Mouse (Mus musculus): ENCODE results near the gene Hist2h3c2. TPM values are rescaled to one million over a fixed set of nuclear protein-coding genes. Genes with fewer than 3 reads are reported as not detected.

Hist2h3c2 gene
- polyA plus RNA-seq, 1 experiment = 18.0 TPM

- TF ChIP-seq POLR2A (IDR thresholded peaks at IDR 0.05; ENCODE audit: control insufficient read depth, low read depth, low read length) = no peak
- TF ChIP-seq CTCF (IDR thresholded peaks at IDR 0.05; ENCODE audit: control insufficient read depth, insufficient read depth, insufficient replicate concordance, low read depth, low read length) = no peak
- Histone ChIP-seq H3K27ac (ENCODE audit: control insufficient read depth, insufficient read depth, low read depth, low read length) (peak overlapping the region; percentile 40; the same call in 1 of the 2 replicates), H3K27me3 (ENCODE audit: control insufficient read depth, insufficient read depth, low read length) (no peaks in the 10 kb centered on the region), H3K4me1 (ENCODE audit: control insufficient read depth, insufficient read depth, low read length) (no peaks in the 10 kb centered on the region), H3K36me3 (ENCODE audit: control insufficient read depth, insufficient read depth, low read length) (no peaks in the 10 kb centered on the region), H3K4me3 (ENCODE audit: control insufficient read depth, low read depth, low read length) (no peak overlapping the region)
These were observed 7.8 kb downstream of the Hist2h3c2 start for GRCm38 (mm10) chr3:96230910-96231757.

- no peaks in the 10 kb centered on the region for H3K27me3 ChIP-seq (ENCODE audit: control insufficient read depth, insufficient read depth, low read length)
- H3K27ac ChIP-seq (ENCODE audit: control insufficient read depth, insufficient read depth, low read depth, low read length) = no peak overlapping the region
- H3K4me1 ChIP-seq (ENCODE audit: control insufficient read depth, insufficient read depth, low read length) = no peaks in the 10 kb centered on the region
- no peak for TF ChIP-seq POLR2A (IDR thresholded peaks at IDR 0.05; ENCODE audit: control insufficient read depth, low read depth, low read length)
- no peak for TF ChIP-seq CTCF (IDR thresholded peaks at IDR 0.05; ENCODE audit: control insufficient read depth, insufficient read depth, insufficient replicate concordance, low read depth, low read length)
- H3K4me3 ChIP-seq (ENCODE audit: control insufficient read depth, low read depth, low read length) = no peak overlapping the region
- no peaks in the 10 kb centered on the region for H3K36me3 ChIP-seq (ENCODE audit: control insufficient read depth, insufficient read depth, low read length)
These were observed 8.5 kb downstream of the Hist2h3c2 start for GRCm38 (mm10) chr3:96230404-96230803.

- no peak for TF ChIP-seq CTCF (IDR thresholded peaks at IDR 0.05; ENCODE audit: control insufficient read depth, insufficient read depth, insufficient replicate concordance, low read depth, low read length)
- TF ChIP-seq POLR2A (IDR thresholded peaks at IDR 0.05; ENCODE audit: control insufficient read depth, low read depth, low read length) = no peak
- no peak overlapping the region for H3K4me3 ChIP-seq (ENCODE audit: control insufficient read depth, low read depth, low read length)
- no peaks in the 10 kb centered on the region for H3K4me1 ChIP-seq (ENCODE audit: control insufficient read depth, insufficient read depth, low read length)
- H3K27me3 ChIP-seq (ENCODE audit: control insufficient read depth, insufficient read depth, low read length) = no peaks in the 10 kb centered on the region
- no peaks in the 10 kb centered on the region for H3K36me3 ChIP-seq (ENCODE audit: control insufficient read depth, insufficient read depth, low read length)
- no peak overlapping the region for H3K27ac ChIP-seq (ENCODE audit: control insufficient read depth, insufficient read depth, low read depth, low read length)
These were observed 10.1 kb downstream of the Hist2h3c2 start for GRCm38 (mm10) chr3:96228828-96229227.

GRCm38 (mm10) chr3:96226695-96227648 is 12.0 kb downstream of the Hist2h3c2 start:
- no peak overlapping the region for H3K4me3 ChIP-seq (ENCODE audit: control insufficient read depth, low read depth, low read length)
- TF ChIP-seq CTCF (IDR thresholded peaks at IDR 0.05; ENCODE audit: control insufficient read depth, insufficient read depth, insufficient replicate concordance, low read depth, low read length) (no peak), POLR2A (IDR thresholded peaks at IDR 0.05; ENCODE audit: control insufficient read depth, low read depth, low read length) (no peak)
- no peaks in the 10 kb centered on the region for H3K27me3 ChIP-seq (ENCODE audit: control insufficient read depth, insufficient read depth, low read length)
- H3K4me1 ChIP-seq (ENCODE audit: control insufficient read depth, insufficient read depth, low read length) = no peaks in the 10 kb centered on the region
- H3K36me3 ChIP-seq (ENCODE audit: control insufficient read depth, insufficient read depth, low read length) = no peaks in the 10 kb centered on the region
- no peak overlapping the region for H3K27ac ChIP-seq (ENCODE audit: control insufficient read depth, insufficient read depth, low read depth, low read length)

GRCm38 (mm10) chr3:96225421-96225820 is 13.5 kb downstream of the Hist2h3c2 start:
- TF ChIP-seq POLR2A (IDR thresholded peaks at IDR 0.05; ENCODE audit: control insufficient read depth, low read depth, low read length) (no peak), CTCF (IDR thresholded peaks at IDR 0.05; ENCODE audit: control insufficient read depth, insufficient read depth, insufficient replicate concordance, low read depth, low read length) (no peak)
- Histone ChIP-seq H3K27ac (ENCODE audit: control insufficient read depth, insufficient read depth, low read depth, low read length) (no peak overlapping the region), H3K4me3 (ENCODE audit: control insufficient read depth, low read depth, low read length) (no peak overlapping the region), H3K27me3 (ENCODE audit: control insufficient read depth, insufficient read depth, low read length) (no peaks in the 10 kb centered on the region), H3K36me3 (ENCODE audit: control insufficient read depth, insufficient read depth, low read length) (no peaks in the 10 kb centered on the region), H3K4me1 (ENCODE audit: control insufficient read depth, insufficient read depth, low read length) (no peaks in the 10 kb centered on the region; the same call in 1 of the 2 replicates)

- TF ChIP-seq CTCF (IDR thresholded peaks at IDR 0.05; ENCODE audit: control insufficient read depth, insufficient read depth, insufficient replicate concordance, low read depth, low read length) (no peak), POLR2A (IDR thresholded peaks at IDR 0.05; ENCODE audit: control insufficient read depth, low read depth, low read length) (no peak)
- Histone ChIP-seq H3K4me1 (ENCODE audit: control insufficient read depth, insufficient read depth, low read length) (peaks cover 2% of the 10 kb centered on the region), H3K27me3 (ENCODE audit: control insufficient read depth, insufficient read depth, low read length) (no peaks in the 10 kb centered on the region), H3K36me3 (ENCODE audit: control insufficient read depth, insufficient read depth, low read length) (no peaks in the 10 kb centered on the region), H3K27ac (ENCODE audit: control insufficient read depth, insufficient read depth, low read depth, low read length) (no peak overlapping the region), H3K4me3 (ENCODE audit: control insufficient read depth, low read depth, low read length) (peak overlapping the region; percentile 14; the same call in 1 of the 2 replicates)
These were observed 16.2 kb downstream of the Hist2h3c2 start for GRCm38 (mm10) chr3:96222774-96223173.

- peak overlapping the region; percentile 86 for H3K4me3 ChIP-seq (ENCODE audit: control insufficient read depth, low read depth, low read length)
- H3K4me1 ChIP-seq (ENCODE audit: control insufficient read depth, insufficient read depth, low read length) = peaks cover 2% of the 10 kb centered on the region
- peak overlapping the region; percentile 83; the same call in 1 of the 2 replicates for H3K27ac ChIP-seq (ENCODE audit: control insufficient read depth, insufficient read depth, low read depth, low read length)
- no peak for TF ChIP-seq CTCF (IDR thresholded peaks at IDR 0.05; ENCODE audit: control insufficient read depth, insufficient read depth, insufficient replicate concordance, low read depth, low read length)
- no peak for TF ChIP-seq POLR2A (IDR thresholded peaks at IDR 0.05; ENCODE audit: control insufficient read depth, low read depth, low read length)
- H3K27me3 ChIP-seq (ENCODE audit: control insufficient read depth, insufficient read depth, low read length) = no peaks in the 10 kb centered on the region
- no peaks in the 10 kb centered on the region for H3K36me3 ChIP-seq (ENCODE audit: control insufficient read depth, insufficient read depth, low read length)
These were observed 17.3 kb downstream of the Hist2h3c2 start for GRCm38 (mm10) chr3:96221640-96222038.
